Mouse (Mus musculus): ENCODE results near the gene Eloa. TPM values are rescaled to one million over a fixed set of nuclear protein-coding genes. Genes with fewer than 3 reads are reported as not detected.

Gene Eloa
- polyA plus RNA-seq, 1 experiment from 2014 or later: 25.0 TPM

DNA sequence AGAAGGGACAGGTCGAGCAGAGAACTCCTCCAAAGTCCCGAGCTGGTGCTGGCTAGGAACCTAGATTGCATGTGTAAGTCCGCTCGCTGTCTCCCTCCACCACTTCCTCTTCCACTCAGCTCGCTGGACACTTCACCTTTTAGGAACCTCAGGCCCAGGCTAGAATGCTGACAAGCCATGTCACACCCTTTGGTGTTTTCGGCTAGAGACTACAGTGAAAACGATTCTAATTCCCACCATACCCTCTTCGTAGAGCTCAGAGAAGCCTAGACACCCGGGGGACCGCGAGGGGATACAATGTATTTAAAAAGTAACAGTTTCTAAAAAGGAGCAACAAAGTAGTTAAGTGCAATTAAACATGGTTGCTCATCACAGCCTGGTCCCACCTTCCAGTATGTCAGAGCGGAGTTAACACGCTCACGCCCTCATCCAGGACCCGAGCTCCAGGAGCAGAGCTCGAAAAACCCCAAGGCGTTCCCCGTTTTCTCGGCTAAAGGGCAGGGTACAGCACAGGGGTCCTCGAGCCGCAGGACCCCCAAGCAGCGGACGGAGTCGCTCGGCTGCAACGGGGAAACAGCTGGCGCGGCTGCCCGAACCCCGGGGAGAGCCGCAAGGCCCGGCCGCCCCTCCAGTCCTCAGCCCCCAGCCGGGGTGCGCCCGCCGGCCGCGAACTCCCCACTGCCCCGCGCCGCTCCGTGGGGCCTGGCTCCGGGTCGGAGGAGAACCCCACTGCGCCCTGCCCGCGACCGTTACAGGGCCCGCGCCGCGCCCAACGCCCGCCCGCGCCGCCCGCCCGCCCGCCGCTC, 617 bp downstream of the Eloa start:
- H3K9me3 ChIP-seq (ENCODE audit: control insufficient read depth, low read length): no peaks in the 10 kb centered on the region
- H3K4me3 ChIP-seq (ENCODE audit: low read length): peak overlapping the region; percentile 98
- H3K27me3 ChIP-seq (replicated peaks; ENCODE audit: control insufficient read depth, insufficient read depth, low read length): no peaks in the 10 kb centered on the region
- WGBS: under 1% methylated on average over 50 of the region's 62 CpGs
- H3K36me3 ChIP-seq (ENCODE audit: control insufficient read depth, insufficient read depth, low read length): no peaks in the 10 kb centered on the region
- H3K27ac ChIP-seq (ENCODE audit: low read depth, low read length): peak overlapping the region; percentile 87
- peak overlapping the region; percentile 98 for H3K4me2 ChIP-seq (ENCODE audit: low read length)
- peaks cover 11% of the 10 kb centered on the region for H3K4me1 ChIP-seq (ENCODE audit: control insufficient read depth, insufficient read depth, low read depth, low read length)
- peak; percentile 78 for ATAC-seq
- H3K9ac ChIP-seq (ENCODE audit: low read depth, low read length): peak overlapping the region; percentile 97

DNA sequence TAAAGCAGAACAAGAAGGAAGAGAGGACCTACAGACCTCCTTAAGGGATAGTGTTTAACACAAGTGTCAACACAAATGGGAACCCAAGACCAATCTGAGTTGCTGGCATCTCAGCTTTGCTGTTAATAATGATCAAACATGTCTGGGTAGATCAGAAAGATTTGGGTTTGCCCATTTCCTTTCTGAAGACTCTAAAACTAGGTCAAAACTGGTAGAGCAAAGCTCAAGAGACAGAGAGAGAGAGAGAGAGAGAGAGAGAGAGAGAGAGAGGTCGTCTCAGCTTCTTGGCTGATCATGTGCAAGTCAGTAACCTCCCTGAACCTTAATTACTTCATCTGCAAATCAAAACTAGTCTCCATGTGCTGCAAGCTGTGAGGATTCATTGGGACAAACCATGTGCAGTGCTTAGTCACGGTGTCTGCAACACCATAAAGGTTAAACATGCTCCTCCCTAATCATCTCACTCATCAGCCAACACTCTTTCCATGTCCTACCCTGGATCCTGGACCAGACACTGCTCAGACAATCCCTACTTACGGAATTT, 5.4 kb downstream of the Eloa start:
- H3K4me3 ChIP-seq (ENCODE audit: low read length): no peak overlapping the region
- no peaks in the 10 kb centered on the region for H3K9me3 ChIP-seq (ENCODE audit: control insufficient read depth, low read length)
- no peaks in the 10 kb centered on the region for H3K27me3 ChIP-seq (replicated peaks; ENCODE audit: control insufficient read depth, insufficient read depth, low read length)
- H3K4me1 ChIP-seq (ENCODE audit: control insufficient read depth, insufficient read depth, low read depth, low read length): peaks cover 11% of the 10 kb centered on the region
- WGBS: 87% methylated on average over 3 of the region's 3 CpGs
- no peak overlapping the region for H3K4me2 ChIP-seq (ENCODE audit: low read length)
- H3K27ac ChIP-seq (ENCODE audit: low read depth, low read length): no peak overlapping the region
- H3K9ac ChIP-seq (ENCODE audit: low read depth, low read length): no peak overlapping the region
- ATAC-seq: no peak
- peaks cover 11% of the 10 kb centered on the region for H3K36me3 ChIP-seq (ENCODE audit: control insufficient read depth, insufficient read depth, low read length)

DNA sequence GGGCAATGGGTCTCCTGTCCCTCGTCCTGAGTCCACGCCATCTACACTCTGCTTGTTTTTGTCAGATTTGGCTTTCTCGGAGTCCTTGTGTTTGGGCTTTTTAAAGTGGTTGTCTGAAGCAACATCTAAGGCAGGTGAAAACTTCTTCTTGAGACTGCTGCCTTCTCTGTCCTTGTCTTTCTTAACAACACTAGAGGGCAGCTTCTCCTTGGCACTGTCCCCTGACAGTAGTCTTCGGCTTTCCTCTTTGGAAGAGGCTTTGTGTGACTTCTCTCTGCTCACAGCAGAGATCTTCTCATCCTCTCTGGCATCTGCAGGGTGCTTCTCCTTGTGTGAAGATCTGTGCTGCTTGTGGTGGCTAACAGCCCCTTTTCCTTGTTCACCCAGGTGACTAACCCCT, 11.0 kb downstream of the Eloa start:
- Histone ChIP-seq H3K4me2 (ENCODE audit: low read length) (no peak overlapping the region), H3K9me3 (ENCODE audit: control insufficient read depth, low read length) (no peaks in the 10 kb centered on the region), H3K4me3 (ENCODE audit: low read length) (no peak overlapping the region), H3K27ac (ENCODE audit: low read depth, low read length) (no peak overlapping the region), H3K4me1 (ENCODE audit: control insufficient read depth, insufficient read depth, low read depth, low read length) (no peaks in the 10 kb centered on the region), H3K27me3 (replicated peaks; ENCODE audit: control insufficient read depth, insufficient read depth, low read length) (no peaks in the 10 kb centered on the region), H3K9ac (ENCODE audit: low read depth, low read length) (no peak overlapping the region), H3K36me3 (ENCODE audit: control insufficient read depth, insufficient read depth, low read length) (peaks cover 43% of the 10 kb centered on the region)
- no peak for ATAC-seq
- 91% methylated on average over 4 of the region's 4 CpGs for WGBS

DNA sequence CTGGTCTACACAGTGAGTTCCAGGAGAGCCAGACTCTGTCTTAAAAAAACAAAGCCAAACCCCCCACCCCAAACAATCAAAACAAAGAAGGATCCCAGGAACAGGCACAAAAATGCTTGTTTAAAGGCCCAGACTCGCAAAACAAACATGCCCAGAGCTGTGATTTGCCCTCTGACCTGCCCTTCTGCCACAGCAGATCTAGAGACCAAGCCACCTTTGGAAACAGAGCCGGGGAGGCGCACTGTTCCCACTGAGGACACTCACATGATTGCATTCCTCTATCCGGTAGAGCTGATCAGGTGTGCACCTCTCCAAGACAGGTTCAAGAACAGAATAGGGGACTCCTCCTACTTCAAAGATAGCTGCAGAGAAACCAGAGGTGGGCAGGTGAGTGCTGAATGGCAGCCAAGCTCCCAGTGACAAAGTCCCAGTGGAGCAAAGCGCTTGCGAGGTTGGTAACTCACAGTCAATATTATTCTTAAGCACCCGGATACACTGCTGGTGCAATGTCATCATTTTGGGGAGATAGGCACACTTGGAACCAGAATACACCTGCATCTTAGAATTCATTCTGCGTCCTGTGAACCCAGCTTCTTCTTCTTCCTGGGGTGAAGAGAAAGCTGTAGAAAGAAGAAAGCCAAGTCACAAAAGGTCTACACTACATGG, 12.6 kb downstream of the Eloa start:
- Histone ChIP-seq H3K9me3 (ENCODE audit: control insufficient read depth, low read length) (no peaks in the 10 kb centered on the region), H3K4me1 (ENCODE audit: control insufficient read depth, insufficient read depth, low read depth, low read length) (no peaks in the 10 kb centered on the region), H3K4me2 (ENCODE audit: low read length) (no peak overlapping the region), H3K9ac (ENCODE audit: low read depth, low read length) (no peak overlapping the region), H3K36me3 (ENCODE audit: control insufficient read depth, insufficient read depth, low read length) (peaks cover 58% of the 10 kb centered on the region), H3K27me3 (replicated peaks; ENCODE audit: control insufficient read depth, insufficient read depth, low read length) (no peaks in the 10 kb centered on the region), H3K4me3 (ENCODE audit: low read length) (no peak overlapping the region), H3K27ac (ENCODE audit: low read depth, low read length) (no peak overlapping the region)
- WGBS: 95% methylated on average over 8 of the region's 8 CpGs
- no peak for ATAC-seq

DNA sequence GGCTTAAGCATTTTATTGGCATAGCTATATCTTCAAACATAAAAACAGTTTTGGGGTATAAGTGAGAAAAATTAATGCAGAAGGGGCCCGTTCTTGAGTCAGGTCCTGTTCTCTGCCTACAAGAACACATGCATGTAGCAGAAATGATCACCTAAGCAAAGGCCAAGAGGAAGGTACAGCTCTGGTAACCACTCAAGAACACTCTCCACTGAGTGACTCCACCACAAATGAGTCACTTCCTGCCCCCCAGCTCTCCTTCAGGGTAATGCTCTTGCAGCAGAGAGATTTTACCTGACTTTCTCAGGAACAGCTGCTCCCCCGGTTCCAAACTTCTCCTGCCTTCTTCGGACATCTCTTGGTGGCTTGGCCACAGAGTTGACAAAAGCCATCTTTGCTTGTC, 14.7 kb downstream of the Eloa start:
- Histone ChIP-seq H3K27me3 (replicated peaks; ENCODE audit: control insufficient read depth, insufficient read depth, low read length) (no peaks in the 10 kb centered on the region), H3K9me3 (ENCODE audit: control insufficient read depth, low read length) (no peaks in the 10 kb centered on the region), H3K4me3 (ENCODE audit: low read length) (no peak overlapping the region), H3K27ac (ENCODE audit: low read depth, low read length) (no peak overlapping the region), H3K4me2 (ENCODE audit: low read length) (no peak overlapping the region), H3K36me3 (ENCODE audit: control insufficient read depth, insufficient read depth, low read length) (peaks cover 61% of the 10 kb centered on the region), H3K4me1 (ENCODE audit: control insufficient read depth, insufficient read depth, low read depth, low read length) (no peaks in the 10 kb centered on the region), H3K9ac (ENCODE audit: low read depth, low read length) (no peak overlapping the region)
- ATAC-seq: no peak
- WGBS: 99% methylated on average over 3 of the region's 3 CpGs

DNA sequence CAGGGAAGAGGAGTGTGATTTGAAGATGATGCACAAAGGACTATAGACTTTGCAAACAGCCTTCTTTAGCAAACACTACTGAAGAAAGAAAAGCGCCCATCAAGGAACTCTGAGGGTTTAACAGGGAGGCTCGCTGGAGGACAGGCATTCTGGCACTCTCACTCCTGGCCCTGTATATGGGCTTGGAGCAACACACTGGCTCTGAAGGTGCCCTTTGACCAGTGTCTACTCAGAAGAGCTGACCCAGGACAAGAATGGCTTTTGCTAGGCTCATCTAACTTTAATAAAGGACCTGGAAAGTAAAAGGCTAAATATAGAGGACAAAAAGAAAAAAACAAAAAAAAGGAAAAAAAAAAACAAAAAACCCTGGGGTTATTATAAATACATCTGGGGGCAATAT, 16.6 kb downstream of the Eloa start:
- Histone ChIP-seq H3K9ac (ENCODE audit: low read depth, low read length) (no peak overlapping the region), H3K4me2 (ENCODE audit: low read length) (no peak overlapping the region), H3K36me3 (ENCODE audit: control insufficient read depth, insufficient read depth, low read length) (peaks cover 57% of the 10 kb centered on the region), H3K4me1 (ENCODE audit: control insufficient read depth, insufficient read depth, low read depth, low read length) (no peaks in the 10 kb centered on the region), H3K27me3 (replicated peaks; ENCODE audit: control insufficient read depth, insufficient read depth, low read length) (no peaks in the 10 kb centered on the region), H3K4me3 (ENCODE audit: low read length) (no peak overlapping the region), H3K27ac (ENCODE audit: low read depth, low read length) (no peak overlapping the region), H3K9me3 (ENCODE audit: control insufficient read depth, low read length) (no peaks in the 10 kb centered on the region)
- no peak for ATAC-seq
- 85% methylated on average over 2 of the region's 2 CpGs for WGBS

DNA sequence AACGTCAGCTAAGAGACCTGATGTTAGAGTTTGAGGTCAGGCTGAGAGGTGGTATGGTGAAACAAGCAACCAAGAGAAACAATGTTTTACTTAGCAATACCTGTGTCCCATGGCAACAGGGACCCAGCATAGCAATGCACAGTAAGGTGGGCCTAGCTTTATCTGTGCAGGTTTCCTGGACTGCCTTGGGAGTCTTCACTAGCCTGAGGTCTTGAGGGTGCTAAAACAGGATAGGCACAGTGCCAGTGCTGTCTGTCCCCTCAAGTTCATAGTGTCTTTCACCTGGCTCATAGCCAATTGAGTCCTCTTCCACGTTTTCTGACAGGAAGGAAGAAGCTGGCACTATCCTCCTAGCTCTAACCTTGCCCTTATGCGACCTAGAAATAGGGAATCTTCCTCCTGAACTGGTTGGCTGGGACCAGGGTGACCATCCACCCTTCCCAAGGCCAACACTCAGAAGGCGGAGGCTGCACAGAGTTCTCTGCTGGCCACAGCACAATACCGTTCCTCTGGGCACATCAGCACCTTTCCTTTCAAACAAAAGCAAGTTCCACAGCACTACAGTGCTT, 17.4 kb downstream of the Eloa start:
- H3K4me3 ChIP-seq (ENCODE audit: low read length): no peak overlapping the region
- H3K36me3 ChIP-seq (ENCODE audit: control insufficient read depth, insufficient read depth, low read length): peaks cover 54% of the 10 kb centered on the region
- no peak overlapping the region for H3K27ac ChIP-seq (ENCODE audit: low read depth, low read length)
- no peaks in the 10 kb centered on the region for H3K9me3 ChIP-seq (ENCODE audit: control insufficient read depth, low read length)
- no peaks in the 10 kb centered on the region for H3K4me1 ChIP-seq (ENCODE audit: control insufficient read depth, insufficient read depth, low read depth, low read length)
- ATAC-seq: no peak
- H3K9ac ChIP-seq (ENCODE audit: low read depth, low read length): no peak overlapping the region
- WGBS: 90% methylated on average over 5 of the region's 5 CpGs
- no peaks in the 10 kb centered on the region for H3K27me3 ChIP-seq (replicated peaks; ENCODE audit: control insufficient read depth, insufficient read depth, low read length)
- no peak overlapping the region for H3K4me2 ChIP-seq (ENCODE audit: low read length)

DNA sequence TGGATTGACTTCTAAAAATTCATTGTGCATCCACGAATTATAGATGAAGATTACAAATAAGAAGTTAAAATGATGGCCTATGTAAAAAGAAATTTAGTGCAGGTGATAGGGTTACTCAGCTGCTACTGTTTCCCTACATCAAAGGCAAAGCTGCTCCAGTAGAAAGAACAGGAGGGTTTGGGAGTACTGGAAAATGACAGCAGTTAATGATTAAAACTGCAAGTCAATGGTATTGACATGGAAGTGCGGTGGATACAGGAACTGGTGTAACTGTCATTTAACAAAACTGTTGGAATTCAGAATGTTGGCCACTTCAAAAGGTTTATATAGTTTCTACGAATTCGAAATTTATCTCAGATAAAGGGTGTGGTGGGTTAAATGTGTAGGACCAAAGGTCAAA, 26.4 kb downstream of the Eloa start:
- Histone ChIP-seq H3K36me3 (ENCODE audit: control insufficient read depth, insufficient read depth, low read length) (no peaks in the 10 kb centered on the region), H3K4me3 (ENCODE audit: low read length) (no peak overlapping the region), H3K9ac (ENCODE audit: low read depth, low read length) (no peak overlapping the region), H3K27me3 (replicated peaks; ENCODE audit: control insufficient read depth, insufficient read depth, low read length) (no peaks in the 10 kb centered on the region), H3K4me1 (ENCODE audit: control insufficient read depth, insufficient read depth, low read depth, low read length) (no peaks in the 10 kb centered on the region), H3K27ac (ENCODE audit: low read depth, low read length) (no peak overlapping the region), H3K4me2 (ENCODE audit: low read length) (no peak overlapping the region), H3K9me3 (ENCODE audit: control insufficient read depth, low read length) (peaks cover 3% of the 10 kb centered on the region)
- no peak for ATAC-seq
- WGBS: 89% methylated on average over 4 of the region's 4 CpGs

DNA sequence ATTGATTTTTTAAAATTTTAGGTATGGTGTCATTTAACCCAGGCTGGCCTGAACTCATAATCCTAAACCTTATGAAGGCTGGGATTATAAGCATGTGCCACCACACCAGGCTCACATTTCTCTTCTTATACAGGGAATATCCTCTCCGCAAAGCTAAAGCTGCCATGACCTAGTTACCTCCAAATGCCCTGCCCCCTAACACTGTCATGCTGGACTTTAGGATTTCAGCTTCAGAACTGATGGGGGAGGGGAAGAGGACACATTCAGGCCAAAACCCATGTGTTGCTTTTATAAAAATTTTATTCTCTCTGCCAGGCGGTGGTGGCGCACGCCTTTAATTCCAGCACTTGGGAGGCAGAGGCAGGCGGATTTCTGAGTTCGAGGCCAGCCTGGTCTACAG, 27.6 kb downstream of the Eloa start:
- no peak overlapping the region for H3K4me3 ChIP-seq (ENCODE audit: low read length)
- 96% methylated on average over 6 of the region's 6 CpGs for WGBS
- H3K9me3 ChIP-seq (ENCODE audit: control insufficient read depth, low read length): peaks cover 3% of the 10 kb centered on the region
- no peak for ATAC-seq
- H3K4me1 ChIP-seq (ENCODE audit: control insufficient read depth, insufficient read depth, low read depth, low read length): no peaks in the 10 kb centered on the region
- no peaks in the 10 kb centered on the region for H3K27me3 ChIP-seq (replicated peaks; ENCODE audit: control insufficient read depth, insufficient read depth, low read length)
- H3K4me2 ChIP-seq (ENCODE audit: low read length): no peak overlapping the region
- H3K9ac ChIP-seq (ENCODE audit: low read depth, low read length): no peak overlapping the region
- no peaks in the 10 kb centered on the region for H3K36me3 ChIP-seq (ENCODE audit: control insufficient read depth, insufficient read depth, low read length)
- no peak overlapping the region for H3K27ac ChIP-seq (ENCODE audit: low read depth, low read length)

Measured in hindbrain, embryonic 16.5 days (tissue).